Mouse (Mus musculus): ENCODE measurements at regions not wholly inside any gene's neighbourhood (a gene's known extent, or its start where the extent isn't known, plus 50 kb on each side); places are given as distances from the start of the nearest gene placed in this dataset.

DNA sequence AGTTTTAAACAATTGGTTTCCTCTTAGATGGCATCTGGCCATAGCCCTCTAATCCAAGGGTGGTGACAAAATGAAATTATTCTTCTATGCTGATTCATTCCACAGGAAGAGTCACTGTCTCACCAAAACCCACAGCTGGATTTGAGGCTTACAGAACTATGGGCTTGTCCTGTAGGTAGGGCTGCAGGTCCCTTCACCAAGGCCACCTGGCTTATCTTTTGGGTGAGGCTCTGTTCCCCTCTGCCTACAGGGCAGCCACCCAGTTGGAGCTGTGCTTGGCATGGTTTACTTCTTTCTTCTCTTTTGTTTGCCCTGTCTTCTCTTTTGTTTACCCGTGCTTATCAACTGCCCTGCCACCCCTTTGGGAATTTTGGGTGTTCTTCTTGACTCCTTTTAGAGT is 113.0 kb downstream of the Tent5c start:
- no peak for ATAC-seq (ENCODE audit: extremely low read depth, insufficient number of reproducible peaks, low FRiP score, poor library complexity, severe bottlenecking)
- TF ChIP-seq GATA1 (IDR thresholded peaks at IDR 0.05; ENCODE audit: borderline replicate concordance, low read length), result no peak
- no peak for TF ChIP-seq TAL1 (conservative IDR thresholded peaks at IDR 0.05; ENCODE audit: low read depth, low read length)
- no peak for TF ChIP-seq POLR2AphosphoS5 (IDR thresholded peaks at IDR 0.05; ENCODE audit: insufficient replicate concordance, low read depth, low read length)
- TF ChIP-seq CTCF (IDR thresholded peaks at IDR 0.05; ENCODE audit: low read depth, low read length), result no peak
- TF ChIP-seq GATA2 (IDR thresholded peaks at IDR 0.05; ENCODE audit: borderline replicate concordance, low read depth, low read length), result no peak
- H3K4me3 ChIP-seq (ENCODE audit: low read depth, low read length), result no peak overlapping the region
- H3K36me3 ChIP-seq (replicated peaks), result no peaks in the 10 kb centered on the region
- H3K27me3 ChIP-seq (ENCODE audit: insufficient read depth, low read length), result peaks cover 5% of the 10 kb centered on the region
- no peaks in the 10 kb centered on the region for H3K4me1 ChIP-seq (ENCODE audit: insufficient read depth, low read depth, low read length)
- H3K9me3 ChIP-seq (replicated peaks), result no peaks in the 10 kb centered on the region
- no peak for DNase-seq (ENCODE audit: low spot score)

DNA sequence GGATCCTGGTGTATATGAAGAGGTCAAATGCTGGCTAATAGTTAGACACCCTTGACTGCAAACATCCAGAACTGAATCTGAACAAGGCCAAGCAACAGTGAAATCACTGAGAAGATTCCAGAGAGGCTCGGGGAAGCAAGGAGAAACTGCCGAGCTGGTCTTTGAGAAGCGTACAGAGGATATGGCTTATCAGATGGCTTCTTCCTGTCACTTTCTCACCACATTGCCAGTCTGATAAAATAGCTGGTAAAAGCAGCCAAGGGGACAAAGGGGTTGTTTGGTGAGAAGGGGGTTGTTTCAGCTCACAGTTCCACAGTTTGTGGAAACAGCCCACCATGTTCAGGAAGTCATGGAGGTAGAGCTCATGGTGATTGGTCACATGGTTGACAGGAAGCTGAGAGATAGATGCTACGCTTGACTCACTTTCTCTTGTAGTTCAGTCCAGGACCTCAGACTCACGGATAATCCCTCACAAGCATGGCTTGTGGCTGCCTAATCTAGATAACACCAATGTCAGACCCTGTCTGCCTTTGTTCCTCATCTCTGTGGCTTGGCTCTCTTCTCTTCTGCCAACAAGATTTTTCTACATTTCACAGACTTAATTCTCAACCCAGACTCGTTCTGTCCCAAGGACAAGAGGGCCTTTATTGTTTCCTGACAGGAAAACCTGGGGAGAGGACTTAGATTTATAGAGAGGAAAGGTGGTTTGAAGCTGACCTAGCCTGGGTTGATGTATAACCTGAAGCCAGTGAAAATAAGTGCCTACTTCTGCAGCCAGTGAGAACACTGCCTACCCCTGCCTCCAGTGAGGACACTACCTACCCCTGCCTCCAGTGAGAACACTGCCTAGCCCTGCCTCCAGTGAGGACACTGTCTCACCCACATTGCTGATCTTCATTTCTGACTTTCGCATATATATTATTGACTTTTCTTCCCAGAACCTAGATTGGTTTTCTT is 122.0 kb downstream of the Tent5c start:
- Histone ChIP-seq H3K4me1 (ENCODE audit: insufficient read depth, low read depth, low read length) (no peaks in the 10 kb centered on the region), H3K36me3 (replicated peaks) (no peaks in the 10 kb centered on the region), H3K27me3 (ENCODE audit: insufficient read depth, low read length) (peaks cover 5% of the 10 kb centered on the region), H3K4me3 (ENCODE audit: low read depth, low read length) (no peak overlapping the region), H3K9me3 (replicated peaks) (no peaks in the 10 kb centered on the region)
- no peak for TF ChIP-seq GATA2 (IDR thresholded peaks at IDR 0.05; ENCODE audit: borderline replicate concordance, low read depth, low read length)
- TF ChIP-seq TAL1 (conservative IDR thresholded peaks at IDR 0.05; ENCODE audit: low read depth, low read length), result no peak
- no peak for TF ChIP-seq CTCF (IDR thresholded peaks at IDR 0.05; ENCODE audit: low read depth, low read length)
- no peak for TF ChIP-seq GATA1 (IDR thresholded peaks at IDR 0.05; ENCODE audit: borderline replicate concordance, low read length)
- TF ChIP-seq POLR2AphosphoS5 (IDR thresholded peaks at IDR 0.05; ENCODE audit: insufficient replicate concordance, low read depth, low read length), result no peak
- peak; percentile 40; the same call in 1 of the 2 replicates for ATAC-seq (ENCODE audit: extremely low read depth, insufficient number of reproducible peaks, low FRiP score, poor library complexity, severe bottlenecking)
- no peak for DNase-seq (ENCODE audit: low spot score)

DNA sequence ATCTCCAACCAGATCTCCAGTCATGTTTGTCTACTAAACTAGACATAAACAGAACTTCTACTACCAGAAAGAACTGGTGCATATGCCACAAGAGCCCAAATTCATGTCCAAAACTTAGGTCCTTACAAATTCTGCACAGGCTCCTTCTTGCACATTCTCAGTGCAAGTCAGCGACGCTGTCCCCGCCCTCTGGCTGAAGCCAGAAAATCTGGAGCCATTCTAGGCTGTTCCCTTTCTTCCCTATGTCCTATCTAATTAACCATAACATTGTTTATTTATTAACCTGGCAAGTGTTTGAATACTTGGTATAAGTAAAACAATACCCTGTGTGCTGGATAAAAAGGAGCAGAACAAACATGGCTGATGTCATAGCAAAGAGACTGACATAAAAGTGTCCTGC is 122.7 kb downstream of the Tent5c start:
- no peaks in the 10 kb centered on the region for H3K9me3 ChIP-seq (replicated peaks)
- peaks cover 5% of the 10 kb centered on the region for H3K27me3 ChIP-seq (ENCODE audit: insufficient read depth, low read length)
- H3K4me1 ChIP-seq (ENCODE audit: insufficient read depth, low read depth, low read length), result no peaks in the 10 kb centered on the region
- TF ChIP-seq POLR2AphosphoS5 (IDR thresholded peaks at IDR 0.05; ENCODE audit: insufficient replicate concordance, low read depth, low read length) (no peak), GATA2 (IDR thresholded peaks at IDR 0.05; ENCODE audit: borderline replicate concordance, low read depth, low read length) (no peak), CTCF (IDR thresholded peaks at IDR 0.05; ENCODE audit: low read depth, low read length) (no peak), TAL1 (conservative IDR thresholded peaks at IDR 0.05; ENCODE audit: low read depth, low read length) (no peak), GATA1 (IDR thresholded peaks at IDR 0.05; ENCODE audit: borderline replicate concordance, low read length) (no peak)
- H3K4me3 ChIP-seq (ENCODE audit: low read depth, low read length), result no peak overlapping the region
- DNase-seq (ENCODE audit: low spot score), result no peak
- ATAC-seq (ENCODE audit: extremely low read depth, insufficient number of reproducible peaks, low FRiP score, poor library complexity, severe bottlenecking), result no peak
- H3K36me3 ChIP-seq (replicated peaks), result no peaks in the 10 kb centered on the region

DNA sequence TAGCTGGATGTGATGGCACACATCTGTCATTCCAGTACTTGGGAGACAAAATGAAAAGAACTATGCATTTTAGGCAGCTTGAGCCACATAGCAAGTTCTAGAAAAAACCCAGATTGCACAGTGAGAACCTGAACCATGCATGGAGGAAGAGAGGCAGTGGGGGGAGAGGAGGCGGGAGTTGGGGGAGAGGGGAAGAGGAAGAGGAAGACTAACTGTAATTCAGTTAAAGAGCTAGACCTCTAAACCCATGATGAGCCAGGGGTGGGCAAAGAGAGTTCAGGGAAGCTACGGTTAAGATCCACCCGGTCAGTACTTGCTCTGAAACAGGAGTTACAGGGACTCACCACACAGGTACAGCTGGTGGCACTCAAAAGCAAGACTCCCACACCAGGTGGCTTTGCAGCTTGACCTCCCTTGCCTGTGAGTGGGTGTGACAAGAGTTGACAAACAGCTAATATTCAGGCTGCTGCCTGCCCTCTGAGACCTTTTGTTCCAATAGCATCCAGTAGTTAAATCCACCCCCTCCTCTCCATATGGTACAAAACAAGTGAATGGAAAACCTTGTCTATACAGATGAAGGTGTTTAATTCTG is 123.7 kb downstream of the Tent5c start:
- Histone ChIP-seq H3K27me3 (ENCODE audit: insufficient read depth, low read length) (peaks cover 5% of the 10 kb centered on the region), H3K9me3 (replicated peaks) (no peaks in the 10 kb centered on the region), H3K36me3 (replicated peaks) (no peaks in the 10 kb centered on the region), H3K4me3 (ENCODE audit: low read depth, low read length) (no peak overlapping the region), H3K4me1 (ENCODE audit: insufficient read depth, low read depth, low read length) (no peaks in the 10 kb centered on the region)
- ATAC-seq (ENCODE audit: extremely low read depth, insufficient number of reproducible peaks, low FRiP score, poor library complexity, severe bottlenecking) (no peak), DNase-seq (ENCODE audit: low spot score) (no peak)
- no peak for TF ChIP-seq CTCF (IDR thresholded peaks at IDR 0.05; ENCODE audit: low read depth, low read length)

DNA sequence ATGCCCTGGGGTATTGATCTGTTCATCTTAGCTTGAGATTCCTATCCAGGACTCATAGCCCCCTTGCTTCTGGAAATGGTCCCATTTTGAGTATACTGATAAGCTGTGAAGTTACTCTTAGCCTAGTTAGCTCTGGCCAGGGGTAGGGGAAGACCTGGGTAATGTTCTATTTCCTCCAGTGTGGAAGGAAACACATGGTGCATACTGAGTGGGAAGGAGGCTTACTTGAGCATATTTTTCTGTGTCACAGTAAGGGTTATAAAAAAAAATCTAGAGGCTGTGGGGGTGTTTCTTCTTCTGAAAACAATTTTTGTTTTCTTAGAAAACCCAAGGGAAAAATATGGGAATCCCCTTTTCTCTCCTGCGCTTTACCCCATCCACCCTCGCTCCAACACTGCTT is 124.4 kb downstream of the Tent5c start:
- Histone ChIP-seq H3K36me3 (replicated peaks) (no peaks in the 10 kb centered on the region), H3K27me3 (ENCODE audit: insufficient read depth, low read length) (peaks cover 5% of the 10 kb centered on the region), H3K9me3 (replicated peaks) (no peaks in the 10 kb centered on the region), H3K4me3 (ENCODE audit: low read depth, low read length) (no peak overlapping the region), H3K4me1 (ENCODE audit: insufficient read depth, low read depth, low read length) (no peaks in the 10 kb centered on the region)
- DNase-seq (ENCODE audit: low spot score) (no peak), ATAC-seq (ENCODE audit: extremely low read depth, insufficient number of reproducible peaks, low FRiP score, poor library complexity, severe bottlenecking) (no peak)
- no peak for TF ChIP-seq GATA2 (IDR thresholded peaks at IDR 0.05; ENCODE audit: borderline replicate concordance, low read depth, low read length)
- no peak for TF ChIP-seq CTCF (IDR thresholded peaks at IDR 0.05; ENCODE audit: low read depth, low read length)
- no peak for TF ChIP-seq GATA1 (IDR thresholded peaks at IDR 0.05; ENCODE audit: borderline replicate concordance, low read length)
- TF ChIP-seq POLR2AphosphoS5 (IDR thresholded peaks at IDR 0.05; ENCODE audit: insufficient replicate concordance, low read depth, low read length), result no peak
- no peak for TF ChIP-seq TAL1 (conservative IDR thresholded peaks at IDR 0.05; ENCODE audit: low read depth, low read length)

DNA sequence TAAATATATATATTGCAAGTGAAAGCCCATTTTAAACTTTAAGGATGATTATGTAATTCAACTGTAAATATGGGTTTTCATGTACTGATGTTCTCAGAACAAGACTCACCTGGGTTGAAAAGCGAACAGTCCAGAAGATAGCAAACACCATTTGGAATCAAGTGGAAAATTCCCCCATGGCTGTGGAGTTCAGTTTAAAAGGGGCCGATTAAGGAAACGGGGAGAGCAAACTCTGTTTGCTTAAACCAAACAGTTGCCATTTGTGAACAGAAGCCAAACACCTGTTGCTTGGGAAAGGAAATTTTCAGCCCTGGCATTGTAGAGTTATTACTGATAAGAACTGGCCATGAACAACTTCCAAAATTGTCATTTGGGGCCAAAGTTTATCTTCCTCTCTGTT is 126.1 kb downstream of the Tent5c start:
- Histone ChIP-seq H3K4me3 (ENCODE audit: low read depth, low read length) (no peak overlapping the region), H3K36me3 (replicated peaks) (no peaks in the 10 kb centered on the region), H3K9me3 (replicated peaks) (no peaks in the 10 kb centered on the region), H3K4me1 (ENCODE audit: insufficient read depth, low read depth, low read length) (0 out of 2 replicates have a peak, but pooled peaks cover 5% of the 10 kb centered on the region), H3K27me3 (ENCODE audit: insufficient read depth, low read length) (peaks cover 3% of the 10 kb centered on the region)
- no peak for DNase-seq (ENCODE audit: low spot score)
- TF ChIP-seq GATA2 (IDR thresholded peaks at IDR 0.05; ENCODE audit: borderline replicate concordance, low read depth, low read length) (no peak), TAL1 (conservative IDR thresholded peaks at IDR 0.05; ENCODE audit: low read depth, low read length) (no peak), POLR2AphosphoS5 (IDR thresholded peaks at IDR 0.05; ENCODE audit: insufficient replicate concordance, low read depth, low read length) (no peak), CTCF (IDR thresholded peaks at IDR 0.05; ENCODE audit: low read depth, low read length) (no peak), GATA1 (IDR thresholded peaks at IDR 0.05; ENCODE audit: borderline replicate concordance, low read length) (no peak)
- ATAC-seq (ENCODE audit: extremely low read depth, insufficient number of reproducible peaks, low FRiP score, poor library complexity, severe bottlenecking), result no peak
